Mouse (Mus musculus) cerebral cortex, adult 2 months (tissue): ENCODE results near the gene 1600015I10Rik.

ENCODE experiments used
- WGBS: fragments of 180-500 bp; shearing (Covaris S2); methylation state at CpG from one replicate; pipeline ENCODE4 v1.1.7; 2018; 5-methylcytosine and 5-hydroxymethylcytosine counted together

1600015I10Rik gene

GRCm38 (mm10) chr6:48929595-48929994 is at the start of gene 1600015I10Rik:
1600015I10Rik (plus strand) TSS chr6:48929895.
- WGBS = 93% methylated on average over 5 of the region's 5 CpGs

- WGBS = 50% methylated on average over 4 of the region's 4 CpGs
These were observed 35.5 kb upstream of the 1600015I10Rik start for GRCm38 (mm10) chr6:48894203-48894602.

GRCm38 (mm10) chr6:48894938-48895818 is 34.5 kb upstream of the 1600015I10Rik start:
- WGBS = 90% methylated on average over 8 of the region's 8 CpGs

GRCm38 (mm10) chr6:48895941-48896340 is 33.8 kb upstream of the 1600015I10Rik start:
- WGBS = 87% methylated on average over 5 of the region's 5 CpGs

- WGBS = 80% methylated on average over 5 of the region's 5 CpGs
These were observed 32.7 kb upstream of the 1600015I10Rik start for GRCm38 (mm10) chr6:48896956-48897355.

- WGBS = 77% methylated on average over 11 of the region's 11 CpGs
These were observed 28.4 kb upstream of the 1600015I10Rik start for GRCm38 (mm10) chr6:48901316-48901715.

- 91% methylated on average over 17 of the region's 17 CpGs for WGBS
These were observed 26.9 kb upstream of the 1600015I10Rik start for GRCm38 (mm10) chr6:48902511-48903406.

- 83% methylated on average over 4 of the region's 4 CpGs for WGBS
These were observed 26.3 kb upstream of the 1600015I10Rik start for GRCm38 (mm10) chr6:48903437-48903836.

- WGBS = 94% methylated on average over 13 of the region's 13 CpGs
These were observed 24.1 kb upstream of the 1600015I10Rik start for GRCm38 (mm10) chr6:48905606-48906005.

- 97% methylated on average over 14 of the region's 14 CpGs for WGBS
These were observed 23.3 kb upstream of the 1600015I10Rik start for GRCm38 (mm10) chr6:48906371-48906770.

GRCm38 (mm10) chr6:48909229-48909628 is 20.5 kb upstream of the 1600015I10Rik start:
- WGBS = 90% methylated on average over 1 of the region's 1 CpGs

- 23% methylated on average over 3 of the region's 3 CpGs for WGBS
These were observed 17.7 kb upstream of the 1600015I10Rik start for GRCm38 (mm10) chr6:48912033-48912432.

GRCm38 (mm10) chr6:48913587-48913986 is 16.1 kb upstream of the 1600015I10Rik start:
- 97% methylated on average over 2 of the region's 2 CpGs for WGBS

- WGBS = 71% methylated on average over 2 of the region's 2 CpGs
These were observed 19.9 kb downstream of the 1600015I10Rik start for GRCm38 (mm10) chr6:48949596-48949995.

- WGBS = 90% methylated on average over 5 of the region's 5 CpGs
These were observed 21.0 kb downstream of the 1600015I10Rik start for GRCm38 (mm10) chr6:48950676-48951075.

GRCm38 (mm10) chr6:48951630-48952029 is 21.9 kb downstream of the 1600015I10Rik start:
- 85% methylated on average over 6 of the region's 6 CpGs for WGBS

GRCm38 (mm10) chr6:48953220-48953619 is 23.5 kb downstream of the 1600015I10Rik start:
- 96% methylated on average over 5 of the region's 5 CpGs for WGBS

- WGBS = 91% methylated on average over 5 of the region's 5 CpGs
These were observed 24.5 kb downstream of the 1600015I10Rik start for GRCm38 (mm10) chr6:48954211-48954610.

GRCm38 (mm10) chr6:48954946-48955345 is 25.3 kb downstream of the 1600015I10Rik start:
- 54% methylated on average over 1 of the region's 1 CpGs for WGBS

GRCm38 (mm10) chr6:48956785-48957184 is 27.1 kb downstream of the 1600015I10Rik start:
- WGBS = 81% methylated on average over 4 of the region's 4 CpGs

- 68% methylated on average over 1 of the region's 1 CpGs for WGBS
These were observed 28.4 kb downstream of the 1600015I10Rik start for GRCm38 (mm10) chr6:48958053-48958452.

GRCm38 (mm10) chr6:48959151-48959550 is 29.5 kb downstream of the 1600015I10Rik start:
- WGBS = 36% methylated on average over 7 of the region's 7 CpGs
